ENCODE assay signal across 10 mouse cellular contexts in genomic region chr11:97083401-97084140, GRCm38 (mm10). TPM values are rescaled to one million over a fixed set of nuclear protein-coding genes. Genes with fewer than 3 reads are reported as not detected.
DNase-seq lines count a peak whose midpoint lies in the region; ATAC-seq lines count a peak whose summit lies in the region.
"Had no signal": no experiment of that assay in that cellular context is flagged by ENCODE, and none has a peak within 500 bp of the region (broad histone marks: within the 10 kb centered on the region; RNA-seq: fewer than 3 reads in every experiment).

No protein-coding gene starts in this region.

- H3K27me3 ChIP-seq in heart, embryonic 13.5 days (replicated peaks), result peaks cover 36% of the 10 kb centered on the region
- H3K27me3 ChIP-seq in lung, embryonic 16.5 days (ENCODE audit: control insufficient read depth, insufficient read depth, low read depth, low read length), result no peaks in the 10 kb centered on the region
- H3K27me3 ChIP-seq in limb, embryonic 12.5 days, result peaks cover 17% of the 10 kb centered on the region; the same call in 1 of the 2 replicates
- peaks cover 49% of the 10 kb centered on the region for H3K27me3 ChIP-seq in liver, embryonic 12.5 days (replicated peaks)

- no peak overlapping the region for H3K27ac ChIP-seq in heart, embryonic 13.5 days (replicated peaks)
- H3K27ac ChIP-seq in lung, embryonic 16.5 days (ENCODE audit: low read length), result no peak overlapping the region
- no peak overlapping the region for H3K27ac ChIP-seq in limb, embryonic 12.5 days
- H3K27ac ChIP-seq in liver, embryonic 12.5 days, result no peak overlapping the region

- peak overlapping the region; percentile 20 for H3K9ac ChIP-seq in heart, embryonic 13.5 days
- no peak overlapping the region for H3K9ac ChIP-seq in lung, embryonic 16.5 days (ENCODE audit: low read length)
- H3K9ac ChIP-seq in limb, embryonic 12.5 days (replicated peaks), result peak overlapping the region; percentile 13; the same call in 1 of the 2 replicates
- no peak overlapping the region for H3K9ac ChIP-seq in liver, embryonic 12.5 days

- peaks cover 8% of the 10 kb centered on the region for H3K9me3 ChIP-seq in heart, embryonic 13.5 days
- no peaks in the 10 kb centered on the region; the same call in 1 of the 2 replicates for H3K9me3 ChIP-seq in lung, embryonic 16.5 days (ENCODE audit: control insufficient read depth, low read length)
- peaks cover 2% of the 10 kb centered on the region; the same call in 1 of the 2 replicates for H3K9me3 ChIP-seq in limb, embryonic 12.5 days
- H3K9me3 ChIP-seq in liver, embryonic 12.5 days (replicated peaks), result 0 out of 2 replicates have a peak, but pooled peaks cover 2% of the 10 kb centered on the region

- no peaks in the 10 kb centered on the region for H3K36me3 ChIP-seq in heart, embryonic 13.5 days
- H3K36me3 ChIP-seq in lung, embryonic 16.5 days (ENCODE audit: control insufficient read depth, insufficient read depth, low read length), result no peaks in the 10 kb centered on the region
- no peaks in the 10 kb centered on the region for H3K36me3 ChIP-seq in limb, embryonic 12.5 days
- H3K36me3 ChIP-seq in liver, embryonic 12.5 days, result no peaks in the 10 kb centered on the region

- no peak for ATAC-seq in heart, embryonic 13.5 days (ENCODE audit: extremely low read depth, insufficient number of reproducible peaks, low FRiP score, low TSS enrichment)
- peak; percentile 23; the same call in 1 of the 2 replicates for ATAC-seq in lung, embryonic 16.5 days (ENCODE audit: low read depth)
- no peak for ATAC-seq in limb, embryonic 12.5 days (ENCODE audit: insufficient number of reproducible peaks, insufficient read depth, low FRiP score, low TSS enrichment, low read depth)
- ATAC-seq in liver, embryonic 12.5 days, result no peak; the same call in 1 of the 2 replicates

- peak overlapping the region; percentile 40 for H3K4me2 ChIP-seq in heart, embryonic 13.5 days
- no peak overlapping the region for H3K4me2 ChIP-seq in lung, embryonic 16.5 days (ENCODE audit: low read depth, low read length)
- H3K4me2 ChIP-seq in limb, embryonic 12.5 days, result peak overlapping the region; percentile 41
- no peak overlapping the region for H3K4me2 ChIP-seq in liver, embryonic 12.5 days

- peaks cover 13% of the 10 kb centered on the region for H3K4me1 ChIP-seq in heart, embryonic 13.5 days
- H3K4me1 ChIP-seq in lung, embryonic 16.5 days (replicated peaks; ENCODE audit: control insufficient read depth, insufficient read depth, low read length), result no peaks in the 10 kb centered on the region
- peaks cover 11% of the 10 kb centered on the region for H3K4me1 ChIP-seq in limb, embryonic 12.5 days (replicated peaks)
- H3K4me1 ChIP-seq in liver, embryonic 12.5 days, result no peaks in the 10 kb centered on the region

- WGBS in heart, embryonic 13.5 days, result 16% methylated on average over 22 of the region's 22 CpGs
- 11% methylated on average over 22 of the region's 22 CpGs for WGBS in lung, embryonic 16.5 days
- 20% methylated on average over 22 of the region's 22 CpGs for WGBS in limb, embryonic 12.5 days
- WGBS in liver, embryonic 12.5 days (ENCODE audit: insufficient replicate concordance), result 26% methylated on average over 22 of the region's 22 CpGs

- H3K4me3 ChIP-seq in heart, embryonic 13.5 days, result peak overlapping the region; percentile 8
- H3K4me3 ChIP-seq in lung, embryonic 16.5 days (ENCODE audit: low read length), result no peak overlapping the region
- no peak overlapping the region for H3K4me3 ChIP-seq in limb, embryonic 12.5 days (replicated peaks)
- H3K4me3 ChIP-seq in liver, embryonic 12.5 days, result no peak overlapping the region

- DNase-seq in heart, postnatal 4 days, result no peak
- no peak for DNase-seq in lung, adult 18-20 months
- DNase-seq in adrenal gland, postnatal 14 days, result peak; percentile 70
- no peak for DNase-seq in testis, postnatal 10 days (ENCODE audit: low spot score)
- DNase-seq: gastrocnemius, postnatal 25 days had no signal

RNA-seq across cellular contexts. Expression of gene Tbx21, which starts 31.6 kb away (rescaled TPM):
- polyA plus RNA-seq in heart, embryonic 13.5 days (2015; fragmentation: Nextera tagmentation; extraction: Ambion mirVana), result not detected in 2 replicates
- not detected for total RNA-seq in heart, postnatal 4 days (2021)
- polyA plus RNA-seq in lung, embryonic 16.5 days (2015; fragmentation: Nextera tagmentation; extraction: Ambion mirVana), result 0.21 TPM in 1 of 2 replicates, not detected in the other
- 0.33 and 0.56 TPM in 2 replicates for total RNA-seq in adrenal gland, postnatal 14 days (2021)
- 0.17 TPM in 1 of 2 replicates, not detected in the other for polyA plus RNA-seq in limb, embryonic 12.5 days (2016; fragmentation: Nextera tagmentation; extraction: Ambion mirVana)
- not detected in 2 replicates for polyA plus RNA-seq in liver, embryonic 12.5 days (2016; fragmentation: Nextera tagmentation; extraction: Ambion mirVana)

RNA-seq across cellular contexts. Expression of gene Osbpl7, which starts 33.1 kb away (rescaled TPM):
- 6.2 and 6.5 TPM in 2 replicates for polyA plus RNA-seq in heart, embryonic 13.5 days (2015; fragmentation: Nextera tagmentation; extraction: Ambion mirVana)
- total RNA-seq in heart, postnatal 4 days (2021), result 1 to 10 TPM; 5.6 to 7.5 TPM
- 12.4 and 14.3 TPM in 2 replicates for polyA plus RNA-seq in lung, embryonic 16.5 days (2015; fragmentation: Nextera tagmentation; extraction: Ambion mirVana)
- 8.0 and 10.1 TPM in 2 replicates for total RNA-seq in adrenal gland, postnatal 14 days (2021)
- 6.7 and 8.7 TPM in 2 replicates for polyA plus RNA-seq in limb, embryonic 12.5 days (2016; fragmentation: Nextera tagmentation; extraction: Ambion mirVana)
- 3.7 and 3.8 TPM in 2 replicates for polyA plus RNA-seq in liver, embryonic 12.5 days (2016; fragmentation: Nextera tagmentation; extraction: Ambion mirVana)

RNA-seq across cellular contexts. Expression of gene Mrpl10, which starts 42.2 kb away (rescaled TPM):
- polyA plus RNA-seq in heart, embryonic 13.5 days (2015; fragmentation: Nextera tagmentation; extraction: Ambion mirVana), result 67.5 and 72.6 TPM in 2 replicates
- 10 to 100 TPM; 80.2 to 81.0 TPM for total RNA-seq in heart, postnatal 4 days (2021)
- 74.1 and 76.5 TPM in 2 replicates for polyA plus RNA-seq in lung, embryonic 16.5 days (2015; fragmentation: Nextera tagmentation; extraction: Ambion mirVana)
- 124 and 130 TPM in 2 replicates for total RNA-seq in adrenal gland, postnatal 14 days (2021)
- polyA plus RNA-seq in limb, embryonic 12.5 days (2016; fragmentation: Nextera tagmentation; extraction: Ambion mirVana), result 80.0 and 80.5 TPM in 2 replicates
- polyA plus RNA-seq in liver, embryonic 12.5 days (2016; fragmentation: Nextera tagmentation; extraction: Ambion mirVana), result 56.7 TPM in 2 replicates

RNA-seq across cellular contexts. Expression of gene Lrrc46, which starts 42.4 kb away (rescaled TPM):
- 0.18 and 0.49 TPM in 2 replicates for polyA plus RNA-seq in heart, embryonic 13.5 days (2015; fragmentation: Nextera tagmentation; extraction: Ambion mirVana)
- under 1 TPM in 1 of 2 experiments, not detected in 1; 0.38 TPM for total RNA-seq in heart, postnatal 4 days (2021)
- polyA plus RNA-seq in lung, embryonic 16.5 days (2015; fragmentation: Nextera tagmentation; extraction: Ambion mirVana), result 8.7 and 11.3 TPM in 2 replicates
- 0.93 and 0.94 TPM in 2 replicates for total RNA-seq in adrenal gland, postnatal 14 days (2021)
- polyA plus RNA-seq in limb, embryonic 12.5 days (2016; fragmentation: Nextera tagmentation; extraction: Ambion mirVana), result 1.0 TPM in 2 replicates
- polyA plus RNA-seq in liver, embryonic 12.5 days (2016; fragmentation: Nextera tagmentation; extraction: Ambion mirVana), result 0.35 and 0.48 TPM in 2 replicates
- polyA plus RNA-seq: spleen, adult 2 months had no signal

RNA-seq across cellular contexts. Expression of gene Scrn2, which starts 53.8 kb away (rescaled TPM):
- polyA plus RNA-seq in heart, embryonic 13.5 days (2015; fragmentation: Nextera tagmentation; extraction: Ambion mirVana), result 16.0 and 19.2 TPM in 2 replicates
- total RNA-seq in heart, postnatal 4 days (2021), result 10 to 100 TPM; 12.1 to 15.3 TPM
- polyA plus RNA-seq in lung, embryonic 16.5 days (2015; fragmentation: Nextera tagmentation; extraction: Ambion mirVana), result 29.7 and 32.9 TPM in 2 replicates
- total RNA-seq in adrenal gland, postnatal 14 days (2021), result 15.9 and 18.3 TPM in 2 replicates
- polyA plus RNA-seq in limb, embryonic 12.5 days (2016; fragmentation: Nextera tagmentation; extraction: Ambion mirVana), result 32.4 and 35.1 TPM in 2 replicates
- 9.8 and 11.0 TPM in 2 replicates for polyA plus RNA-seq in liver, embryonic 12.5 days (2016; fragmentation: Nextera tagmentation; extraction: Ambion mirVana)

Comparison
In these comparisons a context has a peak if more than half of its experiments do, and no peak if none do; other contexts are left out.
1. H3K4me2 ChIP-seq: peak in heart, embryonic 13.5 days (single experiment) and limb, embryonic 12.5 days (single experiment); none in lung, embryonic 16.5 days (single experiment) and liver, embryonic 12.5 days (single experiment).
2. H3K9ac ChIP-seq: peak in heart, embryonic 13.5 days (single experiment) and limb, embryonic 12.5 days (single experiment); none in lung, embryonic 16.5 days (single experiment) and liver, embryonic 12.5 days (single experiment).